Mouse (Mus musculus): ENCODE measurements around the gene Cerk. TPM values are rescaled to one million over a fixed set of nuclear protein-coding genes. Genes with fewer than 3 reads are reported as not detected.
"Not testable (repeated sequence)": the region's sequence is repeated elsewhere in the genome, so short reads cannot be mapped to it uniquely, and the experiment has no call there.

Gene Cerk
- total RNA-seq (2017): 17.2 and 20.0 TPM in 2 replicates

- ATAC-seq (replicated peaks; ENCODE audit: low read depth, poor library complexity, severe bottlenecking): peak; percentile 51
Measured at GRCm38 (mm10) chr15:86185689-86186569, at the start of gene Cerk. Gene Cerk (minus strand): TSS chr15:86186141.

DNA sequence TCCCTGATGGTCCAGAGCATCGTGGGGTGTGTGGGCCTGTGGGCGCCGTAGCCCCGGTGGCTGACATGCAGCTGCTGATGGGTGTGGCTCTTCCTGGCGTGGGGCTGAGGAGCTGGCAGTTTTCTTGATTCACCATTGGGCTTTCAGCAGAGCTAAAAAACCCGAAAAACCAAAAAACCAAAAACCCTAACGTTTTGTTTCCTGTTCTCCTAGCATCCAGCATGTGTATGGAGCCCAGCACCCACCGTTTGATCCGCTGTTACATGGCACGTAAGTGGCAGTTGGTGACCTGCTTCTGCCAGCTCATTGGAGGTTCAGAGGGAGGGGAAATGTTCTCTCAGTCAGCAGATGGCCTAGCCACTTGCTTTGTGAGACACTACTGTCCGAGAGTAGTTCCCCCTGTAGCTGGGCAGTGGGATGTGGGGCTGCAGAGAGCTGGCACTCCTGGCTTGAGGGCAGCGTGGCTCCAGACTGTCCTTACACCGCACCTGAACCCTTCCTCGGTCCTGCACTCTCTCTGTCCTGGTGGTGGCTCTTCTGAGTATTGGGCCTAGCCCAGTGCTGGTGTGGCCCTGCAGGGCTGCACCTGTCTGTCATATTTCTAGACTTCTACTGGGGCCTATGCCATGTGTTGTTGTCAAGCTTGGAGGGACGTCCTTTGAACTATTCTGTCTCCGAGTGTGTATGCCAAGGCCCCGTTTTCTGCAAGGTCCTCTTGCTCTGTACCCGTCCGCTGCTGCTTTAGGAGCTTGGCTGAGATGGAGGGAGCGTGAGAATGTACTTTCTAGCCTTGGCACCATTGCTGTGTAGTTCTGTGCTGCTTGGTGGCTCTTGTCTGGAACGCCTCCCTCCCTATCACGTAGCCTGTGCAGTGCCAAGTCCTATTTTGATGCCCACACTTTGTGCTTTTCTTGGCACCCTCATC lies 48.8 kb upstream of the Cerk start:
- peak; percentile 64 for ATAC-seq (replicated peaks; ENCODE audit: low read depth, poor library complexity, severe bottlenecking)

- ATAC-seq (replicated peaks; ENCODE audit: low read depth, poor library complexity, severe bottlenecking): no peak
Measured at GRCm38 (mm10) chr15:86234001-86234400, 48.1 kb upstream of the Cerk start.

DNA sequence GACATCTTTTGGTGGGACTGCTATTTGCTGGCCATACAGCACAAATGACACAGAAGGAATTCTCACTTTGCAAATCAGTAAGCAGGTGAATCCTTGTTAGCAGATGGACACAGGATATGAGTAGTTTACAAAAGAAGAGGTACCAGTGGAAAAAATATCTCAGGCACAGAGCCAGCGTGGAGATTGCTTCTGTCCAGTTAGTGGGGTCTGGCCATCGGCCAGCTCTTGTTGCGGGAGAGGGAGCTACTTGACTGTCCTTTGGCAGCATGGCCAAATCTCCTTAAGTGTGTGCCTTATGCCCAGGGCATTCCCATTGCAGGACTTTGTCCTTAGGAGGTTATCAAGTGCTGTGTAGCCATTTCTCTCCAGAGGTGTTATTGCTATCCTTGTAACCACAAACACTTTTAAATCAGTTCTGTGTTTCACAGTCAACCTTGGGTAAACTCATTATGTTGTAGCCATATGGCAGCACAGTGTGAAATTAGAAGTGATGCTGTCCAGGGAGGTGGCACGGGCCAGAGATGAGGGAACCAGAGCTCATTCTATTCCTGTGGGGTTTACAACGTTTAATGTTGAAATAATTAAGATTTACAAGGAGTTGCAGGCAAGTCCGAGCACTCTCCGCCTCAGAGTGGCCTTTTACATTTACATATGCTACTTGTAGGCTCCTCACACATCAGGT lies 46.0 kb upstream of the Cerk start:
- ATAC-seq (replicated peaks; ENCODE audit: low read depth, poor library complexity, severe bottlenecking): no peak

DNA sequence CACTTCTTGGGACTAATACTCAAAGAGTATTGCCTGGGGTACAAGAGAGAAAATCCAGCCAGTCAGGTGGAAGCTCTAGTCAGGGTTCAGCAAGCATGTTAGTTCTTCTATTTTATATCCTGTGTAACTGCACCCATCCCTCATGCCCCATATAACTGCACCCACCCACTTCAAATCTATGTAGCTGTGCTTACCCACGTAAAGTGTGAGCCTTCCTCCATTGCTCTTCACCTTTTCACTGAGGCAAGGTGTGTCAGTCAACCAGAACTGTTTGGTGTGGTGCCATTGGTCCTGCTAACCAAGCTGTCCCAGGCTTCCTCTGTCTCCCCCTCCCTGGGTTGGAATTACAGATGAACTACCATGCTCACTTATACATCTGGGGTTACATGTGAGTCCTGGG lies 45.2 kb upstream of the Cerk start:
- no peak for ATAC-seq (replicated peaks; ENCODE audit: low read depth, poor library complexity, severe bottlenecking)

DNA sequence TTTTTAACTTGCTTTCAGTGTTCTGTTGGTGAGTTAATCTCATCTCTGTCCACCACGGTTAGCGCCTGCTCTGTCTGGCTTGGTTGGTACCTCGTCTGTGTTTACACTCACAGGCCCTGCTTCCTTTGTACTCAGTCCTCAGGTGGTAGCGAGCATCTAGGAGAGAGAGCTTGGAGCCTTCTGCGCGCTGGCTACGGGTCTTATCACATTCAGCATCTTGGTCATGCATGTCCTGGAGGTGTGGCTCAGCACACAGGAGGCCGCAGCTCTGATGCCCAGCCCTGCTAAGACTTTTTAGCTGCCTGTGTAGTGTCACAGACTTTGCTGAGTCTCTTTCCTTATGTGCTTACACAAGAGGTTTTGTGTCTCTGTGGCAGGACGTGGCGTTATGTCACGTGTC lies 43.7 kb upstream of the Cerk start:
- no peak for ATAC-seq (replicated peaks; ENCODE audit: low read depth, poor library complexity, severe bottlenecking)

- ATAC-seq (replicated peaks; ENCODE audit: low read depth, poor library complexity, severe bottlenecking): no peak
Measured at GRCm38 (mm10) chr15:86229088-86229487, 43.1 kb upstream of the Cerk start.

DNA sequence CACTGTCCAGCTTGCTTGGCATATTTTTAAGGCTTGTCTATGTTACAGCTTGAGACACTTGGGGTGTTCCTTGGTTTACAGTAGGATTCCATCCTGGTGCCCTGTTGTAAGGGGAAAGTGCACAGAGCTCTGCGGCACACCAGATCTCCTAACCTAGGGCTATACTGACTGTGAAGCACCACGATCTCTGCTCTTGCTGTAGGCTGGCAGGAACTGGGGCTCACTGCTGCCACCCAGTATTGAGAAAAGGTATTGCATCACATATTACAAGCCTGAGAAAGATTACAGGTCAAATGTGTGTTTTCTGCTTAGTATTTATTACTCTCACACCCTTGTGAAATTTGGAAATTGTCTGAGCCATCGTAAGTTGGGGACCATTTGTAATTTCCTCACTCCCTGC lies 42.2 kb upstream of the Cerk start:
- ATAC-seq (replicated peaks; ENCODE audit: low read depth, poor library complexity, severe bottlenecking): peak; percentile 64

GRCm38 (mm10) chr15:86226968-86227367 lies 41.0 kb upstream of the Cerk start:
- no peak for ATAC-seq (replicated peaks; ENCODE audit: low read depth, poor library complexity, severe bottlenecking)

- ATAC-seq (replicated peaks; ENCODE audit: low read depth, poor library complexity, severe bottlenecking): no peak
Measured at GRCm38 (mm10) chr15:86226221-86226620, 40.3 kb upstream of the Cerk start.

GRCm38 (mm10) chr15:86224972-86225551 lies 39.1 kb upstream of the Cerk start:
- peak; percentile 91 for ATAC-seq (replicated peaks; ENCODE audit: low read depth, poor library complexity, severe bottlenecking)

DNA sequence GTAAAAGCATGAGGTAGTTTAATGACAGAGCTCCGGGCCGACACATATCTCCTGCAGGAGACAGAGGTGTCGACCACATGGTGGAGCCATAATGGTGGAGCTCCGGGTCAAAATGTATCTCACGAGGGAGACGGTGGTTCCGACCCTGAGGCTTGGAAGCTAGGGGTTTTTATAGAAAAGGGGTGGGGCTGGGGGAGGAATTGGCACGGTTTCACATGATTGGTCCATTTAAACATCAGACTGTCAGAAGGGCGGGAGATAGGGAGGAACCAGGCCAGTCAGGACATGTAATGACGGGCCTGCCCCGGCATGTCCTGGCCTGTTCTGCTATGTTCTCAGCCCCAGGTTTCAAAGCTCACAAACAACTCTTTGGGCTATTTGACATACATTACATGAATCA lies 36.0 kb upstream of the Cerk start:
- ATAC-seq (replicated peaks; ENCODE audit: low read depth, poor library complexity, severe bottlenecking): not testable (repeated sequence)

DNA sequence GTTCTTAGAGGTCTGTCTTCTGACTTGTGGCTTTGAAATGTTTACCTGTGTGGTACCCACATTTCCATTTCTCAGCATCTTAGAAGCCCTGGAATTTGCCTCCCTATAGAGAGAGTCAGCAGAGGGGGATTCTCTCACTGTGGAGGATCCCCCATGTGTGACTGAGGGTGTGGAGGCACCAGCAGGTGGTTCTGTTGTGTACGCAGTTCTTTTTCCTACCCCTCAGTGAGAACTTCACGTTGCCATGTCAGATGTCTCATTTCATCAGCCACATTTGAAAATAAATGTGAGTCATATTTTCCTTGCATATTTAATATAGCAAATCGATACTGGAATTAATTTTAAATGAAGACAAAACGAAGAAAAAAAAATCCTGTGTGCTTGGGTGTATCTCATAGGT lies 35.4 kb upstream of the Cerk start:
- no peak for ATAC-seq (replicated peaks; ENCODE audit: low read depth, poor library complexity, severe bottlenecking)

- no peak for ATAC-seq (replicated peaks; ENCODE audit: low read depth, poor library complexity, severe bottlenecking)
Measured at GRCm38 (mm10) chr15:86220715-86221114, 34.8 kb upstream of the Cerk start.

GRCm38 (mm10) chr15:86220229-86220630 lies 34.3 kb upstream of the Cerk start:
- ATAC-seq (replicated peaks; ENCODE audit: low read depth, poor library complexity, severe bottlenecking): no peak

- 0 out of 2 replicates have a peak, but pooled peaks have one; percentile 10 for ATAC-seq (replicated peaks; ENCODE audit: low read depth, poor library complexity, severe bottlenecking)
Measured at GRCm38 (mm10) chr15:86219534-86220228, 33.7 kb upstream of the Cerk start.

- ATAC-seq (replicated peaks; ENCODE audit: low read depth, poor library complexity, severe bottlenecking): not testable (repeated sequence)
Measured at GRCm38 (mm10) chr15:86216641-86217040, 30.7 kb upstream of the Cerk start.

GRCm38 (mm10) chr15:86214549-86215201 lies 28.7 kb upstream of the Cerk start:
- no peak for ATAC-seq (replicated peaks; ENCODE audit: low read depth, poor library complexity, severe bottlenecking)
